Mouse (Mus musculus): ENCODE data around the gene Mdh1b. TPM values are rescaled to one million over a fixed set of nuclear protein-coding genes. Genes with fewer than 3 reads are reported as not detected.

Mdh1b gene
- polyA plus RNA-seq (2015; fragmentation: Nextera tagmentation; extraction: Ambion mirVana), result not detected in 2 replicates

GRCm38 (mm10) chr1:63730240-63730771 is at the start of gene Mdh1b, which contains the start of gene Fastkd2:
Gene Mdh1b (minus strand): TSS chr1:63730318.
Gene Fastkd2 (plus strand): TSS chr1:63730614.

GRCm38 (mm10) chr1:63769167-63769566 is 39.0 kb upstream of the Mdh1b start, which contains the start of gene 4933402D24Rik:
Gene 4933402D24Rik (minus strand): TSS chr1:63769267.

GRCm38 (mm10) chr1:63686827-63687226 is 43.3 kb downstream of the Mdh1b start, which contains the start of gene Dytn:
Gene Dytn (minus strand): TSS chr1:63686927.

Other genes starting within 250 kb of the Mdh1b start
- gene Gm39653, start 114.3 kb downstream of the Mdh1b start, polyA plus RNA-seq (2015; fragmentation: Nextera tagmentation; extraction: Ambion mirVana), result not detected in 2 replicates
- not detected in 2 replicates for gene Dytn, start 43.4 kb downstream of the Mdh1b start, polyA plus RNA-seq (2015; fragmentation: Nextera tagmentation; extraction: Ambion mirVana)
- gene Fastkd2, start 296 bp upstream of the Mdh1b start, polyA plus RNA-seq (2015; fragmentation: Nextera tagmentation; extraction: Ambion mirVana), result 32.8 and 33.2 TPM in 2 replicates
- gene 4933402D24Rik, start 38.9 kb upstream of the Mdh1b start, polyA plus RNA-seq (2015; fragmentation: Nextera tagmentation; extraction: Ambion mirVana), result not detected in 2 replicates